Comparison of ENCODE assay signal across 9 mouse cellular contexts in genomic region chr11:69853994-69854393, GRCm38 (mm10). TPM values are rescaled to one million over a fixed set of nuclear protein-coding genes. Genes with fewer than 3 reads are reported as not detected.
A peak's percentile ranks its signal among the peaks of the same experiment; 100 is the strongest.
DNase-seq lines count a peak whose midpoint lies in the region; ATAC-seq and TF ChIP-seq lines count a peak whose summit lies in the region.
"Had no signal": no experiment of that assay in that cellular context is flagged by ENCODE, and none has a peak within 500 bp of the region (broad histone marks: within the 10 kb centered on the region; RNA-seq: fewer than 3 reads in every experiment).

No protein-coding gene starts in this region.

- no peaks in the 10 kb centered on the region for H3K9me3 ChIP-seq in heart, embryonic 14.5 days (ENCODE audit: control insufficient read depth, low read length)
- H3K9me3 ChIP-seq: embryonic facial prominence, embryonic 12.5 days had no signal

- H3K4me3 ChIP-seq in heart, embryonic 14.5 days (ENCODE audit: control insufficient read depth in 1 of 2, insufficient read depth in 1 of 2, low read depth in 1 of 2, low read length in 2 of 2), result no peak overlapping the region
- no peak overlapping the region for H3K4me3 ChIP-seq in C2C12 (ENCODE audit: insufficient read depth, poor library complexity, severe bottlenecking)
- no peak overlapping the region for H3K4me3 ChIP-seq in liver, adult 2 months (ENCODE audit: insufficient read depth, low read depth, low read length)
- H3K4me3 ChIP-seq: embryonic facial prominence, embryonic 12.5 days had no signal

- no peak overlapping the region for H3ac ChIP-seq in C2C12 (ENCODE audit: control insufficient read depth, insufficient read length, low read depth)

- H3K27me3 ChIP-seq in heart, embryonic 14.5 days (ENCODE audit: control insufficient read depth, insufficient read depth, low read length), result peaks cover 16% of the 10 kb centered on the region
- peaks cover 8% of the 10 kb centered on the region for H3K27me3 ChIP-seq in C2C12 (ENCODE audit: control insufficient read depth, insufficient read depth, insufficient read length)
- no peaks in the 10 kb centered on the region for H3K27me3 ChIP-seq in liver, adult 2 months (ENCODE audit: control insufficient read depth, insufficient read depth, low read length)

- H3K36me3 ChIP-seq in heart, embryonic 14.5 days (ENCODE audit: control insufficient read depth, insufficient read depth, low read length), result peaks cover 29% of the 10 kb centered on the region
- H3K36me3 ChIP-seq in C2C12 (ENCODE audit: control insufficient read depth, insufficient read depth), result peaks cover 28% of the 10 kb centered on the region
- H3K36me3 ChIP-seq in liver, adult 2 months (ENCODE audit: control insufficient read depth, insufficient read depth, low read length), result no peaks in the 10 kb centered on the region; the same call in 1 of the 2 replicates

- H3K9ac ChIP-seq in heart, embryonic 14.5 days (ENCODE audit: low read length), result no peak overlapping the region
- H3K9ac ChIP-seq in liver, adult 2 months (ENCODE audit: low read depth, low read length), result no peak overlapping the region
- H3K9ac ChIP-seq: embryonic facial prominence, embryonic 12.5 days had no signal

- no peak overlapping the region for H3K4me2 ChIP-seq in heart, embryonic 14.5 days (ENCODE audit: low read length)
- H3K4me2 ChIP-seq: embryonic facial prominence, embryonic 12.5 days had no signal

- H3K4me1 ChIP-seq in heart, embryonic 14.5 days (ENCODE audit: control insufficient read depth in 2 of 2, insufficient read depth in 2 of 2, low read length in 2 of 2), result peaks cover 4 to 6% of the 10 kb centered on the region in 2 experiments; a peak in 2 of 4 replicates
- H3K4me1 ChIP-seq in liver, adult 2 months (ENCODE audit: control insufficient read depth, insufficient read depth, low read length), result no peaks in the 10 kb centered on the region

- intact Hi-C loops in heart, postnatal 10 days (cut with DNase I), result no loop called here

- 27% methylated on average over 7 of the region's 7 CpGs for WGBS in heart, embryonic 14.5 days
- WGBS in liver, adult 2 months, result 52% methylated on average over 7 of the region's 7 CpGs

- ATAC-seq in heart, embryonic 14.5 days (ENCODE audit: insufficient number of reproducible peaks, insufficient read depth, low FRiP score, low read depth), result 0 out of 2 replicates have a peak, but pooled peaks have one; percentile 9

- H3K79me3 ChIP-seq in C2C12 (ENCODE audit: low read depth), result no peaks in the 10 kb centered on the region

- H3K27ac ChIP-seq in heart, embryonic 14.5 days (replicated peaks in 1 of 2; ENCODE audit: control insufficient read depth in 1 of 2, insufficient read depth in 1 of 2, low read depth in 2 of 2, low read length in 2 of 2), result no peak overlapping the region
- H3K27ac ChIP-seq in liver, adult 2 months (replicated peaks; ENCODE audit: insufficient read depth, low read depth, low read length), result no peak overlapping the region

- TF ChIP-seq POLR2A in liver, adult 2 months (IDR thresholded peaks at IDR 0.05; ENCODE audit: extremely low read depth, insufficient read depth, low read length), result no peak

- no peak for TF ChIP-seq CTCF in C2C12 (IDR thresholded peaks at IDR 0.05; ENCODE audit: control insufficient read depth, insufficient read depth, insufficient read length)
- no peak for TF ChIP-seq CTCF in liver, adult 2 months (IDR thresholded peaks at IDR 0.05; ENCODE audit: low read depth, low read length)

- DNase-seq in heart, postnatal 10 days, result no peak
- DNase-seq in c-Kit-positive CD71-negative TER-119-negative erythroid progenitor cells, embryonic 14.5 days (ENCODE audit: low read depth), result peak; percentile 73
- DNase-seq in liver, adult 2 months (ENCODE audit: extremely low read depth, low read depth, low spot score), result peak; percentile 25
- no peak for DNase-seq in frontal cortex, postnatal 36 days (ENCODE audit: low spot score in 2 of 2)
- no peak for DNase-seq in cerebellum, adult 11 months
- DNase-seq in lung, postnatal 14 days, result no peak

- no peaks in the 10 kb centered on the region for H3K79me2 ChIP-seq in C2C12 (ENCODE audit: control insufficient read depth, insufficient read depth)
- H3K79me2 ChIP-seq in liver, adult 2 months (ENCODE audit: control insufficient read depth, insufficient read depth, low read length), result no peaks in the 10 kb centered on the region

TF ChIP-seq in C2C12, 6 proteins besides CTCF, POLR2A, EP300 and RAD21:
- TF ChIP-seq USF1 (IDR thresholded peaks at IDR 0.05; ENCODE audit: low read depth) (peak; percentile 87), MYOD1 (IDR thresholded peaks at IDR 0.05; ENCODE audit: control insufficient read depth, insufficient read length, low read depth) (no peak)

RNA-seq across cellular contexts. Expression of gene Tnk1, which starts 4.5 kb away (rescaled TPM):
- polyA plus RNA-seq in heart, embryonic 14.5 days (2014; fragmentation: Nextera tagmentation; extraction: Ambion mirVana), result 0.15 TPM in 1 of 2 replicates, not detected in the other
- not detected for total RNA-seq in heart, postnatal 10 days (2021)
- polyA plus RNA-seq in C2C12 (2012; fragmentation: generic; extraction: Trizol), result not detected
- total RNA-seq in liver, adult 2 months (2014; rRNA removed), result 0.07 and 0.18 TPM in 2 replicates
- 0.17 TPM in 2 replicates for polyA plus RNA-seq in liver, adult 2 months (2012; rRNA removed)

RNA-seq across cellular contexts. Expression of gene Plscr3, which starts 7.8 kb away (rescaled TPM):
- polyA plus RNA-seq in heart, embryonic 14.5 days (2014; fragmentation: Nextera tagmentation; extraction: Ambion mirVana), result 66.5 and 75.8 TPM in 2 replicates
- 10 to 100 TPM; 52.5 to 59.7 TPM for total RNA-seq in heart, postnatal 10 days (2021)
- polyA plus RNA-seq in C2C12 (2012; fragmentation: generic; extraction: Trizol), result 82.7 TPM
- total RNA-seq in liver, adult 2 months (2014; rRNA removed), result 1.5 and 2.6 TPM in 2 replicates
- polyA plus RNA-seq in liver, adult 2 months (2012; rRNA removed), result 18.5 and 19.3 TPM in 2 replicates

RNA-seq across cellular contexts. Expression of gene Tmem256, which starts 15.7 kb away (rescaled TPM):
- polyA plus RNA-seq in heart, embryonic 14.5 days (2014; fragmentation: Nextera tagmentation; extraction: Ambion mirVana), result 340 and 379 TPM in 2 replicates
- total RNA-seq in heart, postnatal 10 days (2021), result 100 to 1,000 TPM; 130 to 151 TPM
- polyA plus RNA-seq in C2C12 (2012; fragmentation: generic; extraction: Trizol), result 260 TPM
- 326 and 353 TPM in 2 replicates for total RNA-seq in liver, adult 2 months (2014; rRNA removed)
- 284 and 370 TPM in 2 replicates for polyA plus RNA-seq in liver, adult 2 months (2012; rRNA removed)

RNA-seq across cellular contexts. Expression of gene Nlgn2, which starts 16.4 kb away (rescaled TPM):
- 2.4 and 2.6 TPM in 2 replicates for polyA plus RNA-seq in heart, embryonic 14.5 days (2014; fragmentation: Nextera tagmentation; extraction: Ambion mirVana)
- 10 to 100 TPM; 13.6 TPM for total RNA-seq in heart, postnatal 10 days (2021)
- 10.7 TPM for polyA plus RNA-seq in C2C12 (2012; fragmentation: generic; extraction: Trizol)
- total RNA-seq in liver, adult 2 months (2014; rRNA removed), result 0.18 and 0.34 TPM in 2 replicates
- polyA plus RNA-seq in liver, adult 2 months (2012; rRNA removed), result 0.93 and 1.9 TPM in 2 replicates

RNA-seq across cellular contexts. Expression of gene Tmem95, which starts 23.8 kb away (rescaled TPM):
- not detected in 2 replicates for polyA plus RNA-seq in heart, embryonic 14.5 days (2014; fragmentation: Nextera tagmentation; extraction: Ambion mirVana)
- not detected for total RNA-seq in heart, postnatal 10 days (2021)
- polyA plus RNA-seq in C2C12 (2012; fragmentation: generic; extraction: Trizol), result not detected
- not detected in 2 replicates for total RNA-seq in liver, adult 2 months (2014; rRNA removed)
- polyA plus RNA-seq in liver, adult 2 months (2012; rRNA removed), result not detected in 2 replicates
- polyA plus RNA-seq: embryonic facial prominence, embryonic 12.5 days had no signal

Comparison
In these comparisons a context has a peak if more than half of its experiments do, and no peak if none do; other contexts are left out.
1. DNase-seq: peak in c-Kit-positive CD71-negative TER-119-negative erythroid progenitor cells, embryonic 14.5 days (single experiment) and liver, adult 2 months (single experiment); none in heart, postnatal 10 days (0 of 2), frontal cortex, postnatal 36 days (0 of 2), cerebellum, adult 11 months (single experiment) and lung, postnatal 14 days (single experiment).